Mouse (Mus musculus) E14TG2a.4 (cell line): ENCODE results near the gene Actr3.
"Not testable (repeated sequence)": the region's sequence is repeated elsewhere in the genome, so short reads cannot be mapped to it uniquely, and the experiment has no call there.

ENCODE experiments used
- H3K27me3 ChIP-seq: 2 replicates; pipeline ENCODE4 v1.6.1; 2014; ENCODE audit warnings: low read length, control low read depth; ENCODE audit not compliant: insufficient read depth
- H3K36me3 ChIP-seq: 2 replicates; pipeline ENCODE4 v1.6.1; 2014; ENCODE audit warnings: low read length, control low read depth; ENCODE audit not compliant: insufficient read depth
- H3K4me1 ChIP-seq: replicated peaks from 2 replicates; pipeline ENCODE4 v1.6.1; 2014; ENCODE audit warnings: low read depth, low read length, control low read depth
- H3K4me3 ChIP-seq: replicated peaks from 2 replicates; pipeline ENCODE4 v1.5.1; 2014; ENCODE audit warnings: mild to moderate bottlenecking, low read length
- H3K9me3 ChIP-seq: 2 replicates; pipeline ENCODE4 v1.6.1; 2014; ENCODE audit warnings: low read length, control low read depth
- CTCF ChIP-seq: conservative IDR thresholded peaks from 2 replicates; pipeline ENCODE4 v1.5.1; 2014; ENCODE audit warnings: low read length
- NANOG ChIP-seq: IDR thresholded peaks from 2 replicates; pipeline ENCODE4 v1.6.1; 2014; ENCODE audit warnings: borderline replicate concordance, low read length, mixed read lengths
- POU5F1 ChIP-seq: IDR thresholded peaks from 2 replicates; pipeline ENCODE4 v1.6.1; 2014; ENCODE audit warnings: low read length, borderline replicate concordance

Actr3 gene

GRCm38 (mm10) chr1:125429984-125430383, 5.5 kb downstream of the Actr3 start:
- H3K9me3 ChIP-seq: no peaks in the 10 kb centered on the region
- H3K27me3 ChIP-seq: no peaks in the 10 kb centered on the region
- no peak overlapping the region for H3K4me3 ChIP-seq
- no peak for TF ChIP-seq NANOG
- TF ChIP-seq CTCF: no peak
- TF ChIP-seq POU5F1: no peak
- no peaks in the 10 kb centered on the region for H3K36me3 ChIP-seq
- H3K4me1 ChIP-seq: peaks cover 82% of the 10 kb centered on the region

- H3K27me3 ChIP-seq: no peaks in the 10 kb centered on the region
Observed at GRCm38 (mm10) chr1:125428315-125428714, 7.2 kb downstream of the Actr3 start.

GRCm38 (mm10) chr1:125426387-125427045, 9.0 kb downstream of the Actr3 start:
- Histone ChIP-seq H3K36me3 (no peaks in the 10 kb centered on the region), H3K27me3 (no peaks in the 10 kb centered on the region), H3K4me3 (no peak overlapping the region), H3K9me3 (no peaks in the 10 kb centered on the region), H3K4me1 (peaks cover 72% of the 10 kb centered on the region)
- TF ChIP-seq CTCF (no peak), POU5F1 (no peak), NANOG (no peak)

More at GRCm38 (mm10) chr1:125428315-125428714, 7.2 kb downstream of the Actr3 start:
- Histone ChIP-seq H3K4me3 (no peak overlapping the region), H3K4me1 (peaks cover 86% of the 10 kb centered on the region), H3K36me3 (no peaks in the 10 kb centered on the region), H3K9me3 (no peaks in the 10 kb centered on the region)
- no peak for TF ChIP-seq CTCF
- no peak for TF ChIP-seq NANOG
- TF ChIP-seq POU5F1: no peak

- Histone ChIP-seq H3K4me3 (no peak overlapping the region), H3K36me3 (peaks cover 40% of the 10 kb centered on the region), H3K9me3 (no peaks in the 10 kb centered on the region), H3K4me1 (peaks cover 18% of the 10 kb centered on the region), H3K27me3 (no peaks in the 10 kb centered on the region)
- no peak for TF ChIP-seq NANOG
- TF ChIP-seq POU5F1: no peak
- no peak for TF ChIP-seq CTCF
Observed at GRCm38 (mm10) chr1:125419906-125420305, 15.6 kb downstream of the Actr3 start.

- Histone ChIP-seq H3K9me3 (no peaks in the 10 kb centered on the region), H3K4me3 (no peak overlapping the region), H3K4me1 (peaks cover 7% of the 10 kb centered on the region), H3K27me3 (no peaks in the 10 kb centered on the region), H3K36me3 (peaks cover 49% of the 10 kb centered on the region)
- no peak for TF ChIP-seq NANOG
- TF ChIP-seq CTCF: no peak
- TF ChIP-seq POU5F1: no peak
Observed at GRCm38 (mm10) chr1:125418732-125419131, 16.8 kb downstream of the Actr3 start.

- TF ChIP-seq CTCF (no peak), NANOG (no peak), POU5F1 (no peak)
- H3K4me1 ChIP-seq: no peaks in the 10 kb centered on the region
- peaks cover 79% of the 10 kb centered on the region for H3K36me3 ChIP-seq
- H3K27me3 ChIP-seq: no peaks in the 10 kb centered on the region
- H3K9me3 ChIP-seq: no peaks in the 10 kb centered on the region
- H3K4me3 ChIP-seq: no peak overlapping the region
Observed at GRCm38 (mm10) chr1:125407220-125407619, 28.3 kb downstream of the Actr3 start.

- Histone ChIP-seq H3K9me3 (no peaks in the 10 kb centered on the region), H3K36me3 (peaks cover 71% of the 10 kb centered on the region), H3K27me3 (no peaks in the 10 kb centered on the region), H3K4me3 (no peak overlapping the region), H3K4me1 (no peaks in the 10 kb centered on the region)
- TF ChIP-seq POU5F1 (no peak), CTCF (no peak), NANOG (no peak)
Observed at GRCm38 (mm10) chr1:125395391-125395790, 40.1 kb downstream of the Actr3 start.

GRCm38 (mm10) chr1:125393324-125393723, 42.2 kb downstream of the Actr3 start:
- H3K4me1 ChIP-seq, H3K27me3 ChIP-seq, H3K4me3 ChIP-seq, H3K9me3 ChIP-seq: not testable (repeated sequence)
- H3K36me3 ChIP-seq: peaks cover 51% of the 10 kb centered on the region

- H3K4me3 ChIP-seq, H3K9me3 ChIP-seq, H3K4me1 ChIP-seq, H3K27me3 ChIP-seq: not testable (repeated sequence)
- H3K36me3 ChIP-seq: peaks cover 23% of the 10 kb centered on the region
Observed at GRCm38 (mm10) chr1:125390065-125390754, 45.3 kb downstream of the Actr3 start.

GRCm38 (mm10) chr1:125389634-125390033, 45.9 kb downstream of the Actr3 start:
- not testable (repeated sequence) for H3K4me3 ChIP-seq, H3K9me3 ChIP-seq, H3K27me3 ChIP-seq, H3K4me1 ChIP-seq
- H3K36me3 ChIP-seq: peaks cover 19% of the 10 kb centered on the region
